9 mouse cellular contexts compared by ENCODE assay signal in genomic region chr5:88630883-88631282, GRCm38 (mm10). TPM values are rescaled to one million over a fixed set of nuclear protein-coding genes. Genes with fewer than 3 reads are reported as not detected.
DNase-seq lines count a peak whose midpoint lies in the region; ATAC-seq and TF ChIP-seq lines count a peak whose summit lies in the region.
"Had no signal": no experiment of that assay in that cellular context is flagged by ENCODE, and none has a peak within 500 bp of the region (broad histone marks: within the 10 kb centered on the region; RNA-seq: fewer than 3 reads in every experiment).

No protein-coding gene starts in this region.

- H3K9ac ChIP-seq in kidney, embryonic 15.5 days: no peak overlapping the region
- no peak overlapping the region for H3K9ac ChIP-seq in lung, postnatal 0 days (replicated peaks; ENCODE audit: low read depth)
- H3K9ac ChIP-seq: hindbrain, embryonic 15.5 days had no signal

- no peak for TF ChIP-seq EP300 in lung, postnatal 0 days (IDR thresholded peaks at IDR 0.05)

- no peaks in the 10 kb centered on the region for H3K27me3 ChIP-seq in kidney, adult 2 months (replicated peaks; ENCODE audit: control insufficient read depth, insufficient read depth, low read length)
- H3K27me3 ChIP-seq in kidney, embryonic 15.5 days: no peaks in the 10 kb centered on the region
- H3K27me3 ChIP-seq in heart, embryonic 10.5 days (ENCODE audit: insufficient read depth, poor library complexity, severe bottlenecking): no peaks in the 10 kb centered on the region
- no peaks in the 10 kb centered on the region for H3K27me3 ChIP-seq in lung, postnatal 0 days (replicated peaks; ENCODE audit: insufficient read depth, low read length)
- H3K27me3 ChIP-seq: hindbrain, embryonic 15.5 days had no signal

- no peak for ATAC-seq in kidney, embryonic 15.5 days (replicated peaks; ENCODE audit: low FRiP score)
- ATAC-seq in lung, postnatal 0 days: peak; percentile 70

- no peak for TF ChIP-seq CTCF in kidney, adult 2 months (conservative IDR thresholded peaks at IDR 0.05; ENCODE audit: insufficient read depth, insufficient read length, low read depth, low read length)
- TF ChIP-seq CTCF in lung, postnatal 0 days (IDR thresholded peaks at IDR 0.05): no peak

- H3K4me2 ChIP-seq in kidney, embryonic 15.5 days: no peak overlapping the region
- no peak overlapping the region for H3K4me2 ChIP-seq in lung, postnatal 0 days (replicated peaks; ENCODE audit: low read depth, low read length)
- H3K4me2 ChIP-seq: hindbrain, embryonic 15.5 days had no signal

- WGBS in kidney, adult 2 months: 28% methylated on average over 3 of the region's 3 CpGs
- 66% methylated on average over 3 of the region's 3 CpGs for WGBS in kidney, embryonic 15.5 days
- WGBS in heart, embryonic 10.5 days: 40% methylated on average over 3 of the region's 3 CpGs
- WGBS in lung, postnatal 0 days: 42% methylated on average over 3 of the region's 3 CpGs

- no peak overlapping the region for H3K4me3 ChIP-seq in kidney, adult 2 months (ENCODE audit: insufficient read depth, low read depth, low read length)
- no peak overlapping the region for H3K4me3 ChIP-seq in kidney, embryonic 15.5 days (replicated peaks)
- H3K4me3 ChIP-seq in heart, embryonic 10.5 days: no peak overlapping the region
- no peak overlapping the region for H3K4me3 ChIP-seq in lung, postnatal 0 days (ENCODE audit: low read depth, low read length)
- H3K4me3 ChIP-seq: hindbrain, embryonic 15.5 days had no signal

- H3K9me3 ChIP-seq in kidney, embryonic 15.5 days (replicated peaks): no peaks in the 10 kb centered on the region
- H3K9me3 ChIP-seq in heart, embryonic 10.5 days: no peaks in the 10 kb centered on the region
- H3K9me3 ChIP-seq in lung, postnatal 0 days (ENCODE audit: low read length): no peaks in the 10 kb centered on the region
- H3K9me3 ChIP-seq: hindbrain, embryonic 15.5 days had no signal

- no peak for TF ChIP-seq POLR2A in kidney, adult 2 months (IDR thresholded peaks at IDR 0.05; ENCODE audit: low read depth, low read length)

- H3K27ac ChIP-seq in kidney, adult 2 months (ENCODE audit: insufficient read depth, low read depth, low read length): peak overlapping the region; percentile 67
- H3K27ac ChIP-seq in kidney, embryonic 15.5 days: no peak overlapping the region
- peak overlapping the region; percentile 75; the same call in 1 of the 2 replicates for H3K27ac ChIP-seq in heart, embryonic 10.5 days
- H3K27ac ChIP-seq in lung, postnatal 0 days (ENCODE audit: low read length): no peak overlapping the region
- H3K27ac ChIP-seq: hindbrain, embryonic 15.5 days had no signal

- DNase-seq in kidney, adult 2 months: peak; percentile 72
- peak; percentile 32 for DNase-seq in MN1 (ENCODE audit: low spot score)
- DNase-seq in heart, embryonic 10.5 days (ENCODE audit: low spot score): no peak
- DNase-seq in lung, postnatal 0 days (ENCODE audit: low spot score): peak; percentile 47
- no peak for DNase-seq in cerebellum, adult 11-12 months
- no peak for DNase-seq in right cerebral cortex, postnatal 36 days (ENCODE audit: low spot score in 2 of 2)
- DNase-seq in spleen, adult 12 weeks (ENCODE audit: low spot score): no peak

- H3K4me1 ChIP-seq in kidney, adult 2 months (ENCODE audit: control insufficient read depth, insufficient read depth, low read length): peaks cover 13% of the 10 kb centered on the region; the same call in 1 of the 2 replicates
- H3K4me1 ChIP-seq in kidney, embryonic 15.5 days: 0 out of 2 replicates have a peak, but pooled peaks cover 3% of the 10 kb centered on the region
- peaks cover 11% of the 10 kb centered on the region; the same call in 1 of the 2 replicates for H3K4me1 ChIP-seq in heart, embryonic 10.5 days
- H3K4me1 ChIP-seq in lung, postnatal 0 days (ENCODE audit: insufficient read depth, low read depth, low read length): no peaks in the 10 kb centered on the region
- H3K4me1 ChIP-seq: hindbrain, embryonic 15.5 days had no signal

- H3K36me3 ChIP-seq in kidney, adult 2 months (ENCODE audit: control insufficient read depth, insufficient read depth, low read length): peaks cover 5% of the 10 kb centered on the region; the same call in 1 of the 2 replicates
- H3K36me3 ChIP-seq in kidney, embryonic 15.5 days: peaks cover 67% of the 10 kb centered on the region
- H3K36me3 ChIP-seq in heart, embryonic 10.5 days: peaks cover 41% of the 10 kb centered on the region
- H3K36me3 ChIP-seq in lung, postnatal 0 days (ENCODE audit: insufficient read depth, low read length): no peaks in the 10 kb centered on the region; the same call in 1 of the 2 replicates

RNA-seq across cellular contexts. Expression of gene Grsf1, which starts 45.1 kb away (rescaled TPM):
- polyA plus RNA-seq in kidney, adult 2 months (2012; rRNA removed): 58.4 and 60.7 TPM in 2 replicates
- 57.8 and 61.0 TPM in 2 replicates for polyA plus RNA-seq in kidney, embryonic 15.5 days (2015; fragmentation: Nextera tagmentation; extraction: Ambion mirVana)
- polyA plus RNA-seq in heart, embryonic 10.5 days (2016; fragmentation: Nextera tagmentation; extraction: Ambion mirVana): 71.0 and 71.1 TPM in 2 replicates
- polyA plus RNA-seq in lung, postnatal 0 days (2015; fragmentation: Nextera tagmentation; extraction: Ambion mirVana): 45.4 and 46.0 TPM in 2 replicates

Comparison
In these comparisons a context has a peak if more than half of its experiments do, and no peak if none do; other contexts are left out.
1. H3K27ac ChIP-seq: peak in kidney, adult 2 months (single experiment) and heart, embryonic 10.5 days (single experiment); none in kidney, embryonic 15.5 days (single experiment) and lung, postnatal 0 days (single experiment).
2. DNase-seq: peak in kidney, adult 2 months (single experiment), MN1 (single experiment) and lung, postnatal 0 days (single experiment); none in heart, embryonic 10.5 days (single experiment), cerebellum, adult 11-12 months (single experiment), right cerebral cortex, postnatal 36 days (0 of 2) and spleen, adult 12 weeks (single experiment).